Mouse (Mus musculus) A20 (cell line): ENCODE results near the gene Adam1b.
"Not testable (repeated sequence)": the region's sequence is repeated elsewhere in the genome, so short reads cannot be mapped to it uniquely, and the experiment has no call there.

Source experiments
- DNase-seq: peaks from one replicate; pipeline ENCODE4 v3.0.0-alpha.2; 2011; ENCODE audit warnings: low read depth, low spot score

Gene Adam1b

DNA sequence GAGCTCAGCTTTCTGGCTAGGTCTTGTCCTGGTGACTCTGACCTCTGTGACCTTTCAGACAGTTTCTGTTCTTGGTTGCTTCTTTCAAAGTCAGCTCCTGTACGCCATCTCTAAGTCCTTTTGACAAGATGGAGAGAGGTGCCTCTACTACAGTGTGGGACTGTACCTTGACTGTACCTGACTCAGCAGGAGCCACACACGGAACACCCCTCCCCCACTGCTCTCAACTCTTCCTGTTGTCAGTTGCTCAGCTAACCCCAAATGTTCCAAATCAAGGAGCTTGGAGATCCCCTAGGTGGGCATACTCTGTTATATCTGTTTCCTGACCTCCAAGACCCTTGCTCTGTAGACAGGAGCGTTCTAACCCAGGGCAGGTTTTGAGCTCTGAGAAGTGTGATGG lies at the start of gene Adam1b:
Adam1b (minus strand) TSS at position 205 of the 400 bp plus-strand sequence.
- no peak for DNase-seq

DNA sequence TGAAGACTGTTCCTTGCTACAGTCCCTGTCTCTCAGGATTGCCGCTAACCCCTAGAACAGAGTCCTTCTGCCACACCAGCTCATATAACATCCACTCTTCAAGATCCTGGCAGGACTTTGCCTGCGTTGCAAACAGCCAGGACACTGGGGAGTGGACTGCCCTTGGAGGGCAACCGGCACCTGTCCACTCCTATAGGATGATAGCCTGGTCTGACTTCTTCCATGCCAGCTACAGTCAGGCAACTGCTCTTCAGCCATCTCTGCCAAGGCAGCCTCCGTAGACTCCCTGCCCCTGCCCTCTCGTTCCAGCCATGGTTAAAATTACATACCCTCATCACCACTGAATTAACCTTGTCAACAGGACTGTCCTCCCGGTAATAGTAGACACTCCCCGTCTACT lies 46.0 kb upstream of the Adam1b start:
- DNase-seq = no peak

GRCm38 (mm10) chr5:121547084-121547483 lies 43.8 kb upstream of the Adam1b start:
- DNase-seq = no peak

DNA sequence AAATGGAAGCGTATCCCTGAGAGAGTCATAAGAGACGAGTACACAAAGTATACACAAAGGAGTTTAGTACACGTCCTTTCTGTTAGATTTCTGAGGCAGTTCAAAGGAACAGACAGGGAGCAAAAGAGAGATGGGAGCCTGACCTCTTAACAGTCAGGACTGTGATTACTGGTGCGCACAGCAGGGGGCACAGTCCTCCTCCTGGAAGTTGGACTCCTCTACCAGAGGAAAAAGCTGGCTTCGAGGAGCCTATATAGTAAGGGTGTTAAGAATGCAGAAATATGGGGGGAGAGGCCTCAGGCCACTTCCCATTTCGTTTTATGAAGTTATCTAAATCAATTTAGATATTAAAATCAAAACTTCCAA lies 43.3 kb upstream of the Adam1b start:
- peak; percentile 56 for DNase-seq

GRCm38 (mm10) chr5:121545793-121546529 lies 42.7 kb upstream of the Adam1b start, which contains the start of gene Mapkapk5:
Mapkapk5 (minus strand) TSS chr5:121545905.
- DNase-seq = peak; percentile 96

- DNase-seq = peak; percentile 66
These were observed 41.9 kb upstream of the Adam1b start, which contains the start of the genes Adam1a and Gm42878 for GRCm38 (mm10) chr5:121544910-121545792. Adam1a (minus strand) TSS chr5:121545482. Gm42878 (minus strand) TSS chr5:121545482.

DNA sequence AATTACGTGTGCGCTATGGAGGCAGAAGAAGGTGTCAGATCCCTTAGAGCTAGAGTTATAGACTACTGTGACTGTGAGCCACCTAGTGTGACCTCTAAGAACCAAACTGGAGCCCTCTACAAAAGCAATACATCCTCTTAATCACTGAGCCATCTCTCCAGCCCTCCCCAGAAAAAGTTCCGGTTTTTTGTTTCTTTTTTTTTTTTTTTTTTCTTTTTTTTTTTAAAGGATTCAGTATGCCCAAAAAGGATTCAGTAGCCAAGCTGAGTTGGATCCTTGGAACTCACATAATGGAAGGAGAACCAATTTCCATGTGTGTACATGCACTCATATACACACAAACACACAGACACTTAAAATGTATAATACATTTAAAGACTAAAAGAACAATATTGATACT lies 40.1 kb upstream of the Adam1b start:
- peak; percentile 17 for DNase-seq

- peak; percentile 35 for DNase-seq
These were observed 38.0 kb upstream of the Adam1b start for GRCm38 (mm10) chr5:121541235-121541634.

DNA sequence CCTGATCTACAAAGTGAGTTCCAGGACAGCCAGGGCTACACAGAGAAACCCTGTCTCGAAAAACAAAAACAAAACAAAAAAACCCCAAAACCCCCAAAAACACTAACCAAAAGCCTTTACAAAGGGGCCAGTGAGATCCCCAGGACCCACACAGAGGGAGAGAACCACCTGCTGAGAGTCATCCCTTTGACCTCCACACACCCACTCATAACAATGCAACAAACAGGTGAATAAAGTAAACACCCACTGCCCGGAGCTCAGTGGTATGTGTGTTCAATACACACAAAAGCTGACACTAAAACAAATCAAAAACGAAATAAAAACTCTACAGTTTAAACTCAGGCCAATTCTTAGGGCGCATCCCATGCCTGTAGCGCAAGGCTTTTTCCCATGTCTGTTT lies 36.8 kb upstream of the Adam1b start:
- no peak for DNase-seq

- no peak for DNase-seq
These were observed 34.4 kb upstream of the Adam1b start for GRCm38 (mm10) chr5:121537588-121537987.

GRCm38 (mm10) chr5:121536921-121537555 lies 33.8 kb upstream of the Adam1b start:
- no peak for DNase-seq

DNA sequence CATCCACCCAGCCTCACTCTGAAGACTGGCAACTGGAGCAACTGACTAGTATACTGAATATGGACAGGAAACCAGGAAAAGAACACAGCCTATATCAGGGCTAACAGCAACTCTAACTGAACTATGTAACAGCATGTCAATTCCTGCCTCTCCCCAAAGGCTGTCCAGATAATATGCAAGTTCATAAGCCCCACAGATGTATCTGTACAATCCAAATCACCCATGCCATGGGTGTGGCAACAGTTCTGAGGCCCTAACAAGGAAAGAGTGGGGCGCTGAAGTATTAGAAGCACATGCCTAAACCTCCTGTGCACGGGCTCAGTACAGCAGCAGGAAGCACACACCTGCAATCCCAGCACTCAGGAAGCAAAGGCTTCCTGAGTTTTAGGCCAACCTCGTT lies 31.9 kb upstream of the Adam1b start:
- DNase-seq = no peak

GRCm38 (mm10) chr5:121534521-121534920 lies 31.3 kb upstream of the Adam1b start:
- peak; percentile 49 for DNase-seq

- DNase-seq = no peak
These were observed 23.7 kb upstream of the Adam1b start for GRCm38 (mm10) chr5:121526961-121527360.

DNA sequence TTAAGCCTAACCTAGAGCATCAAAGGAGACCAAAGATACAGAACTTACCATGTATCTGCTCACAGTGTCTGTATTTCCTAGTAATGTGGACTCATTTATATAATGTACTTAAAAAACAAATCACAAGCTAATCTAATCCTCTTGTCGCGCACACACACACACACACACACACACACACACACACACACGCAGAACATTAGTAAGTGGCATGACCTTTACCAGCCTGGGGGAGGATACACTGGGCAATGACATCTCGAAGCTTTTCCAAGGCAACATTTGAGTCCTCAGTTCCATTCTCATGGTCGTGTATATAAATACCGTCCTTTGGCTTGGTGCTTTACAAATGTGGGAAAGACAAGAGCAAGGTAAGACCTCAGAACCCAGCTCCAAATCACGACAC lies 23.3 kb upstream of the Adam1b start:
- no peak for DNase-seq

- DNase-seq = no peak
These were observed 22.7 kb upstream of the Adam1b start for GRCm38 (mm10) chr5:121525774-121526450.

DNA sequence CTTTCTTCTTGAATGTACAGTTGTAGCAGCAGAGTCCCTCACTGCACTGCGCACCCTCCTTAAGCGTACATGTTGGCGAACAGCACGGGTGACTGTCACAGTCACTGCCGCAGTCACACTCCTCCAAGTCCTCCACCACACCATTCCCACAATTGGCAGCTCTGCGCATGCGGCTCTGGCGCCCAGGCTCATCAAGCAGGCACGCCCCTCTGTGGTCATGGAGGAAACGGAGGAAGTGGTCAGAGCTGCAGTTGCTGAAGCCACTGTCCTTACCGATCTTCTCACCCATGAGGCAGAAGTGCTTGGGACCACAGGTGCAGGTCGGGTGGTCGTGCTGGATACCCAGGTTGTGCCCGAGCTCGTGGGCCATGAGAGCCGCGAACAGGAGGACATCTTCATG lies 16.5 kb upstream of the Adam1b start:
- DNase-seq = not testable (repeated sequence)

GRCm38 (mm10) chr5:121518983-121519382 lies 15.7 kb upstream of the Adam1b start:
- no peak for DNase-seq

DNA sequence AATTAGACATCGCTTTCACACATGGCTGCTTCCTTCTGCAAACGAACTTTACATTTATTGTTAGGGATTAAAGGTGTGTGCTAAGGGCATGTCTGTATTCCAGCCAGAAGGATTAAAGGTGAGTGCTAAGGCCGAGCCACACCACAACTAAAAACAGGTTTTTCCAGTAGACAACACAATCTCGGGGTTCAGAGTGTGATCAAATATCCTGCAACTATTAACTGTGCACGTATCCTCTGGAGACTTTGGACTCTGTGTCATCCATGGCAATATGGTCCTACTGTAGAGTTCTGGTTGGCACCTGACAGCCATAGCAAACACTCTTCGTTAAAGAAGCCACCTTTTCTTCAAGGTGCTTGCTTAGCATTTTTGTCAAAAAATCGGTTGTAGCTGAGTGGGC lies 6.8 kb upstream of the Adam1b start:
- DNase-seq = no peak

DNA sequence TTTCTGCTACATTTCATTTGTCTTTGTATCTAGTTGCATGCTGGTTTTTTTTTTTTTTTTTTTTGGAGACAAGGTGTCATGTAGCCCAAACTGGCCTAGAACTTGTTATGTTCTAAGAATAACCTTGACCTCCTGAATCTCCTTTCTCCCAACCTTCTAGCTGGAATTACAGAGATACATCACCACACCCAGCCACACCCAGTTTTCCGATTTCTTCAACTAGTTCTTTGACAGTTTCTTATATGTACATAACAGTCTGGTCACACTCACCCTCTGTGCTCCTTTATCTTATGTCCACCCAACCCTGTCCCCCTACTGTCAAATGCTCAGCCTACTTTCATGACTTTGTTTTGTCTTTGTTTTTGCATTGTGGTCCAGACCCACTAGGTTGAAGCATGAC lies 3.6 kb upstream of the Adam1b start:
- DNase-seq = no peak

DNA sequence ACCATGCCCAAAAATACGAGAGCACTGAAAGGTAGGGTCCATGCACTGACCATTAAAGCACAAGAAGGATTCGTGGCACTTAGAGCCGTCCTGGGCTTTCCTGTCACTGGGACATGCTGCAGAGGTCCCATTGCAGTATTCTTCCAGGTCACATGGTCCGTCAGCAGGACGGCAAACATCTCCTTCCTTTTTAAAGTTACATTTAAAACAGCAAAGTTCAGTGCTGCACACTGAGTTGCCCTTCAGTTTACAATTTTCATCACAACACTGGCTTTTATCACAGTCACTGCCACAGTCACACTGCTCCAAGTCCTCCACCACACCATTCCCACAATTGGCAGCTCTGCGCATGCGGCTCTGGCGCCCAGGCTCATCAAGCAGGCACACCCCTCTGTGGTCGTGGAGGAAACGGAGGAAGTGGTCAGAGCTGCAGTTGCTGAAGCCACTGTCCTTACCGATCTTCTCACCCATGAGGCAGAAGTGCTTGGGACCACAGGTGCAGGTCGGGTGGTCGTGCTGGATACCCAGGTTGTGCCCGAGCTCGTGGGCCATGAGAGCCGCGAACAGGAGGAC lies 1.7 kb downstream of the Adam1b start:
- DNase-seq = not testable (repeated sequence)
